Comparison of ENCODE assay signal across 27 mouse cellular contexts in genomic region chr5:29289703-29290102, GRCm38 (mm10).
DNase-seq lines count a peak whose midpoint lies in the region; ATAC-seq and TF ChIP-seq lines count a peak whose summit lies in the region.
"Had no signal": no experiment of that assay in that cellular context is flagged by ENCODE, and none has a peak within 500 bp of the region (broad histone marks: within the 10 kb centered on the region; RNA-seq: fewer than 3 reads in every experiment).

No protein-coding gene starts in this region.

- H3K9me3 ChIP-seq in liver, embryonic 11.5 days (ENCODE audit: control insufficient read depth, low read length) = no peaks in the 10 kb centered on the region
- H3K9me3 ChIP-seq in CH12.LX (replicated peaks; ENCODE audit: low read length) = no peaks in the 10 kb centered on the region
- H3K9me3 ChIP-seq: embryonic facial prominence, embryonic 10.5 days; forebrain, embryonic 10.5 days; heart, embryonic 15.5 days; limb, embryonic 12.5 days; liver, embryonic 13.5 days; lung, embryonic 15.5 days; midbrain, embryonic 15.5 days had no signal

- H3K4me2 ChIP-seq in liver, embryonic 11.5 days = no peak overlapping the region
- H3K4me2 ChIP-seq in CH12.LX (ENCODE audit: insufficient read depth, low read depth, poor library complexity, severe bottlenecking) = peak overlapping the region; percentile 37; the same call in 1 of the 2 replicates
- H3K4me2 ChIP-seq: heart, embryonic 15.5 days; hindbrain, embryonic 14.5 days; limb, embryonic 12.5 days; liver, embryonic 13.5 days; lung, embryonic 15.5 days; midbrain, embryonic 15.5 days had no signal

- TF ChIP-seq CTCF in liver, adult 2 months (IDR thresholded peaks at IDR 0.05; ENCODE audit: low read depth, low read length) = no peak
- TF ChIP-seq CTCF in CH12.LX (conservative IDR thresholded peaks at IDR 0.05 in 1 of 2, IDR thresholded peaks at IDR 0.05 in 1 of 2; ENCODE audit: low read depth in 2 of 2, low read length in 2 of 2) = no peak
- no peak for TF ChIP-seq CTCF in gastrocnemius, adult 2 months (IDR thresholded peaks at IDR 0.05)

- DNase-seq in liver, adult 2 months (ENCODE audit: extremely low read depth, low read depth, low spot score) = peak; percentile 56
- no peak for DNase-seq in liver, embryonic 11.5 days (ENCODE audit: low spot score)
- peak; percentile 82 for DNase-seq in CH12.LX (ENCODE audit: extremely low read depth)
- peak; percentile 13 for DNase-seq in fat pad, adult 2 months (ENCODE audit: extremely low read depth, low read depth, low spot score)
- DNase-seq in gastrocnemius, adult 2 months = no peak
- no peak for DNase-seq in cerebellum, postnatal 36 days
- DNase-seq in spleen, postnatal 4 days (ENCODE audit: low spot score in 2 of 2) = no peak
- DNase-seq: adrenal gland, adult 2 months; cerebellum, adult 9-10 months; forebrain, postnatal 0 days; heart, postnatal 4 days; kidney, adult 18-20 months; kidney, postnatal 4 days; liver, embryonic 13.5 days; right cerebral cortex, adult 18-20 months; thymus, postnatal 4 days had no signal

- peaks cover 2% of the 10 kb centered on the region for H3K4me1 ChIP-seq in liver, adult 2 months (ENCODE audit: control insufficient read depth, insufficient read depth, low read length)
- no peaks in the 10 kb centered on the region for H3K4me1 ChIP-seq in liver, embryonic 11.5 days (replicated peaks; ENCODE audit: control insufficient read depth, insufficient read depth, low read length)
- H3K4me1 ChIP-seq in CH12.LX (ENCODE audit: control insufficient read depth in 1 of 2, insufficient read depth in 2 of 2) = peaks cover 7 to 21% of the 10 kb centered on the region in 2 experiments
- H3K4me1 ChIP-seq: embryonic facial prominence, embryonic 10.5 days; forebrain, embryonic 10.5 days; heart, embryonic 15.5 days; limb, embryonic 12.5 days; liver, embryonic 13.5 days; lung, embryonic 15.5 days; midbrain, embryonic 15.5 days had no signal

- dilution Hi-C loops in CH12.LX (cut with MboI; ENCODE audit: extremely low pct_ligation_motif_present, extremely low pct_unique_long_range_greater_than_20kb, low sequenced_read_pairs) = no loop called here

- no peak for TF ChIP-seq POLR2A in liver, adult 2 months (IDR thresholded peaks at IDR 0.05; ENCODE audit: extremely low read depth, insufficient read depth, low read length)
- TF ChIP-seq POLR2A in CH12.LX (IDR thresholded peaks at IDR 0.05; ENCODE audit: low read depth, low read length) = no peak

- H3K27me3 ChIP-seq in liver, adult 2 months (ENCODE audit: control insufficient read depth, insufficient read depth, low read length) = no peaks in the 10 kb centered on the region
- H3K27me3 ChIP-seq in liver, embryonic 11.5 days (replicated peaks; ENCODE audit: control insufficient read depth, insufficient read depth, low read length) = no peaks in the 10 kb centered on the region
- H3K27me3 ChIP-seq in CH12.LX (replicated peaks) = no peaks in the 10 kb centered on the region
- H3K27me3 ChIP-seq: heart, embryonic 15.5 days; limb, embryonic 12.5 days; liver, embryonic 13.5 days; lung, embryonic 15.5 days; midbrain, embryonic 15.5 days; Patski had no signal

- H3K36me3 ChIP-seq in liver, adult 2 months (ENCODE audit: control insufficient read depth, insufficient read depth, low read length) = peaks cover 7% of the 10 kb centered on the region
- no peaks in the 10 kb centered on the region for H3K36me3 ChIP-seq in liver, embryonic 11.5 days (ENCODE audit: control insufficient read depth, insufficient read depth, low read length)
- no peaks in the 10 kb centered on the region for H3K36me3 ChIP-seq in CH12.LX (replicated peaks in 1 of 2; ENCODE audit: control insufficient read depth in 1 of 2, insufficient read depth in 1 of 2, low read length in 1 of 2)
- H3K36me3 ChIP-seq: embryonic facial prominence, embryonic 10.5 days; forebrain, embryonic 10.5 days; limb, embryonic 12.5 days; liver, embryonic 13.5 days; lung, embryonic 15.5 days had no signal

- no peak overlapping the region for H3K4me3 ChIP-seq in liver, adult 2 months (ENCODE audit: insufficient read depth, low read depth, low read length)
- no peak overlapping the region for H3K4me3 ChIP-seq in liver, embryonic 11.5 days (ENCODE audit: low read depth, low read length)
- no peak overlapping the region for H3K4me3 ChIP-seq in CH12.LX (replicated peaks in 1 of 3; ENCODE audit: low read depth in 2 of 3, low read length in 2 of 3, poor library complexity in 1 of 3)
- H3K4me3 ChIP-seq in gastrocnemius, adult 2 months = no peak overlapping the region
- H3K4me3 ChIP-seq: embryonic facial prominence, embryonic 10.5 days; forebrain, embryonic 10.5 days; heart, embryonic 15.5 days; limb, embryonic 12.5 days; liver, embryonic 13.5 days; lung, embryonic 15.5 days; midbrain, embryonic 15.5 days had no signal

- no peak overlapping the region for H3K9ac ChIP-seq in liver, adult 2 months (ENCODE audit: low read depth, low read length)
- H3K9ac ChIP-seq in liver, embryonic 11.5 days (ENCODE audit: low read depth, low read length) = no peak overlapping the region
- no peak overlapping the region for H3K9ac ChIP-seq in CH12.LX (ENCODE audit: insufficient read depth, low read depth)
- H3K9ac ChIP-seq: forebrain, postnatal 0 days; heart, embryonic 15.5 days; hindbrain, embryonic 14.5 days; limb, embryonic 12.5 days; liver, embryonic 13.5 days; lung, embryonic 15.5 days; midbrain, embryonic 15.5 days had no signal

- in situ Hi-C loops in CH12.LX (cut with MboI; ENCODE audit: low pct_ligation_motif_present, low pct_unique_long_range_greater_than_20kb, low sequenced_read_pairs) = loop anchor here (25.0 kb wide), 2 partner anchors 377 to 827 kb away; partner anchors contain the start of gene Shh

- no peak overlapping the region for H3K27ac ChIP-seq in liver, adult 2 months (replicated peaks; ENCODE audit: insufficient read depth, low read depth, low read length)
- H3K27ac ChIP-seq in liver, embryonic 11.5 days (ENCODE audit: low read depth, low read length) = no peak overlapping the region
- no peak overlapping the region for H3K27ac ChIP-seq in CH12.LX (ENCODE audit: insufficient read depth, low read depth)
- no peak overlapping the region for H3K27ac ChIP-seq in gastrocnemius, adult 2 months
- H3K27ac ChIP-seq: embryonic facial prominence, embryonic 10.5 days; forebrain, embryonic 10.5 days; heart, embryonic 15.5 days; hindbrain, embryonic 14.5 days; limb, embryonic 12.5 days; liver, embryonic 13.5 days; lung, embryonic 15.5 days; midbrain, embryonic 15.5 days had no signal

- intact Hi-C loops in gastrocnemius, adult 2 months (cut with DNase I) = no loop called here

- ATAC-seq in liver, embryonic 11.5 days (replicated peaks; ENCODE audit: low FRiP score) = no peak
- peak; percentile 51; the same call in 1 of the 2 replicates for ATAC-seq in neutrophil, adult 5-6 weeks (ENCODE audit: extremely low read depth, insufficient number of reproducible peaks, low FRiP score, poor library complexity, severe bottlenecking)
- ATAC-seq: CD4-positive, CD25-positive, alpha-beta regulatory T cell, adult 4 months; forebrain, postnatal 0 days; inflammation-experienced regulatory T-cells, adult 6 months; midbrain, embryonic 15.5 days; Patski had no signal

- WGBS in liver, adult 2 months = 62% methylated on average over 6 of the region's 6 CpGs
- WGBS in liver, embryonic 11.5 days = 74% methylated on average over 6 of the region's 6 CpGs

- H3K79me2 ChIP-seq in liver, adult 2 months (ENCODE audit: control insufficient read depth, insufficient read depth, low read length) = no peaks in the 10 kb centered on the region
- H3K79me2 ChIP-seq in CH12.LX (replicated peaks; ENCODE audit: control insufficient read depth, extremely low read depth, insufficient read depth, poor library complexity, severe bottlenecking) = no peaks in the 10 kb centered on the region

- TF ChIP-seq EP300 in CH12.LX (IDR thresholded peaks at IDR 0.05; ENCODE audit: low read length) = 0 out of 2 replicates have a peak, but pooled peaks have one; percentile 35

- no peak for TF ChIP-seq RAD21 in CH12.LX (IDR thresholded peaks at IDR 0.05; ENCODE audit: low read depth, low read length)

TF ChIP-seq in CH12.LX, 34 proteins besides CTCF, POLR2A, EP300 and RAD21 (continues in another document):
- TF ChIP-seq HCFC1 (IDR thresholded peaks at IDR 0.05; ENCODE audit: low read depth, low read length) (no peak), ELF1 (IDR thresholded peaks at IDR 0.05; ENCODE audit: low read depth, low read length) (no peak), MAZ (IDR thresholded peaks at IDR 0.05; ENCODE audit: low read depth, low read length) (no peak), NRF1 (IDR thresholded peaks at IDR 0.05; ENCODE audit: low read depth, low read length) (no peak), ZC3H11A (IDR thresholded peaks at IDR 0.05; ENCODE audit: low read depth, low read length) (no peak), GABPA (IDR thresholded peaks at IDR 0.05; ENCODE audit: insufficient replicate concordance, low read depth, low read length) (no peak), USF1 (IDR thresholded peaks at IDR 0.05; ENCODE audit: low read depth, low read length) (peak; percentile 17), CHD2 (IDR thresholded peaks at IDR 0.05; ENCODE audit: low read length) (no peak), TCF12 (IDR thresholded peaks at IDR 0.05; ENCODE audit: low read depth, low read length) (no peak), MAX (IDR thresholded peaks at IDR 0.05; ENCODE audit: low read length) (peak; percentile 90), ZMIZ1 (IDR thresholded peaks at IDR 0.05; ENCODE audit: low read depth, low read length) (no peak), SIN3A (IDR thresholded peaks at IDR 0.05; ENCODE audit: low read length) (no peak), ZKSCAN1 (IDR thresholded peaks at IDR 0.05; ENCODE audit: borderline replicate concordance, low read depth, low read length) (no peak), POLR2AphosphoS2 (IDR thresholded peaks at IDR 0.05; ENCODE audit: low read depth, low read length) (no peak), TBP (conservative IDR thresholded peaks at IDR 0.05; ENCODE audit: low read depth, low read length) (0 out of 2 replicates have a peak, but pooled peaks have one; percentile 17), IRF4 (IDR thresholded peaks at IDR 0.05; ENCODE audit: low read depth, low read length) (no peak), RCOR1 (conservative IDR thresholded peaks at IDR 0.05; ENCODE audit: low read depth, low read length) (no peak), MYC (IDR thresholded peaks at IDR 0.05; ENCODE audit: low read depth, low read length) (peak; percentile 71), MXI1 (IDR thresholded peaks at IDR 0.05; ENCODE audit: low read depth, low read length) (peak; percentile 74), CHD1 (IDR thresholded peaks at IDR 0.05; ENCODE audit: low read depth, low read length) (no peak), JUN (IDR thresholded peaks at IDR 0.05; ENCODE audit: insufficient read depth, low read depth, low read length) (no peak; the same call in 1 of the 2 replicates), ETS1 (conservative IDR thresholded peaks at IDR 0.05; ENCODE audit: low read depth, low read length) (0 out of 2 replicates have a peak, but pooled peaks have one; percentile 10), BHLHE40 (IDR thresholded peaks at IDR 0.05; ENCODE audit: low read depth, low read length) (peak; percentile 73)

Comparison
In these comparisons a context has a peak if more than half of its experiments do, and no peak if none do; other contexts are left out.
1. DNase-seq: peak in liver, adult 2 months (single experiment), CH12.LX (single experiment) and fat pad, adult 2 months (single experiment); none in liver, embryonic 11.5 days (single experiment), gastrocnemius, adult 2 months (single experiment), cerebellum, postnatal 36 days (0 of 2) and spleen, postnatal 4 days (0 of 2).